Mouse (Mus musculus): Measurements from ENCODE around the gene Sectm1a. TPM values are rescaled to one million over a fixed set of nuclear protein-coding genes. Genes with fewer than 3 reads are reported as not detected.

Gene Sectm1a
- not detected in 2 replicates for polyA plus RNA-seq (2014; fragmentation: Nextera tagmentation; extraction: Ambion mirVana)

DNA sequence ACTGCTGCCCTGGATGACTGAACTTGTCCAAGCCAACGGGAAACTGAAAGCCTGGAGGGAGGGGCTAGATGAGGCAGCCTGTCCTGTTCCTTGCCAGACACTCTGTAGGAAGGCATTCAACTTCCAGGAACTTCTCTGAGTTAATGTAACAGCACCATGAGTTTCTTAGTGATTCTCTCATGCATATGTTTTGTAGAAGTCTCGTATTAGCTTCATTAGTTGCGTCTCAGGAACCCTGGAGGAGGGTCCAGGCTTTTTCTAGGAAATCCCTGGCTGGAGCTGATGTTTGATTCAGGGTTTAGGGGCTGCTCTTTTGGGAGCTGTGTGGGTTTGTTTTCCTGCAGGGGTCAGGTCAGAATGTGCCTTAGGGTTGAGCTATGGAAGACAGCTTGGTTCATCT is at the start of gene Sectm1a:
Sectm1a (minus strand) TSS at position 101 of the 400 bp plus-strand sequence.
- Histone ChIP-seq H3K9me3 (replicated peaks; ENCODE audit: control insufficient read depth, low read length) (no peaks in the 10 kb centered on the region), H3K27me3 (ENCODE audit: control insufficient read depth, insufficient read depth, low read length) (no peaks in the 10 kb centered on the region), H3K9ac (replicated peaks; ENCODE audit: low read length) (no peak within 1 kb of the TSS), H3K4me3 (ENCODE audit: low read depth, low read length) (no peak within 1 kb of the TSS), H3K36me3 (replicated peaks; ENCODE audit: control insufficient read depth, insufficient read depth, low read depth, low read length) (no peaks in the 10 kb centered on the region), H3K27ac (replicated peaks; ENCODE audit: low read depth, low read length) (no peak within 1 kb of the TSS), H3K4me1 (ENCODE audit: control insufficient read depth, insufficient read depth, low read length) (no peaks in the 10 kb centered on the region), H3K4me2 (ENCODE audit: low read depth, low read length) (no peak within 1 kb of the TSS)
- 66% methylated on average over 3 of the region's 3 CpGs for WGBS
- ATAC-seq (replicated peaks; ENCODE audit: insufficient number of reproducible peaks, low FRiP score, low TSS enrichment, low read depth): no peak
- DNase-seq (ENCODE audit: low spot score): no peak

DNA sequence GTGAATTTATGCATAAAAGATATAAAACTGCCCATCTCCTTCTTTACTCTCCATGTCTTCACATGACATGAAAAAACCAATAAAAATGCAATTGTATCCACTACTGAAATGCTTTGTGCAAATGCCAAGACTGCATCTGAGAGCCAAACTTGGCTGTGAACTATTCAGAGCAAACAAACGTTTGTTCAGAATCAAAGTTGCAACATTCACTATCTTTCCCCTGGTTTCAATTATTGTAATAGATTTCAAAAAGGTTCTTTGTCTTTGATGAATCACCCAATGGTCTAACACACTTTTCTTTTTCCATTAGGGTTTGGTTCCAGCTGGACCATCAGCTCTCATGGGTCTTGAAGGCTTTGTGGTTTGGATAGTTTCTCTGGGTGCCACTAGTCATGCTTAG is 48.6 kb upstream of the Sectm1a start:
- Histone ChIP-seq H3K4me2 (ENCODE audit: low read depth, low read length) (no peak overlapping the region), H3K9ac (replicated peaks; ENCODE audit: low read length) (no peak overlapping the region), H3K4me1 (ENCODE audit: control insufficient read depth, insufficient read depth, low read length) (no peaks in the 10 kb centered on the region), H3K9me3 (replicated peaks; ENCODE audit: control insufficient read depth, low read length) (no peaks in the 10 kb centered on the region), H3K27ac (replicated peaks; ENCODE audit: low read depth, low read length) (no peak overlapping the region), H3K36me3 (replicated peaks; ENCODE audit: control insufficient read depth, insufficient read depth, low read depth, low read length) (no peaks in the 10 kb centered on the region), H3K4me3 (ENCODE audit: low read depth, low read length) (no peak overlapping the region), H3K27me3 (ENCODE audit: control insufficient read depth, insufficient read depth, low read length) (no peaks in the 10 kb centered on the region)
- DNase-seq (ENCODE audit: low spot score): no peak
- no peak for ATAC-seq (replicated peaks; ENCODE audit: insufficient number of reproducible peaks, low FRiP score, low TSS enrichment, low read depth)
- WGBS: 62% methylated on average over 1 of the region's 1 CpGs

DNA sequence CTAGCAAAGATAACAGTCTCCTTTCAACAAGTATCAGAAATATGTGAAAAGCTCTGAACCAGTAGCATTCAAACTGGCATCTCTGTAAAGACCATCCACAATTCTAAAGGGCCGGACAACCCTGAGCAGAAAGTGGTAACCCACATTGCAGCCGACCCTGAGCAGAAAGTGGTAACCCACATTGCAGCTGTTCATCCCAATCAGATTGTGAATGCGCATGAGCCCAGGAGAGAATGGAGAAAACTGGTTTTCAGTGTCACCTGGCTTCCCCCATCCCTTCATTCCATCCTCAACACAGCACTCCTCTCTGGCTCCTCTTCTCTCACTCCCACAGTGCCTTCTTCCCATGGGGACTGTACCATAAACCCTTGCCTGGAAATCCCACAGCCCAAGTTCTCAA is 46.4 kb upstream of the Sectm1a start:
- H3K4me3 ChIP-seq (ENCODE audit: low read depth, low read length): no peak overlapping the region
- H3K4me1 ChIP-seq (ENCODE audit: control insufficient read depth, insufficient read depth, low read length): no peaks in the 10 kb centered on the region
- H3K27ac ChIP-seq (replicated peaks; ENCODE audit: low read depth, low read length): no peak overlapping the region
- H3K27me3 ChIP-seq (ENCODE audit: control insufficient read depth, insufficient read depth, low read length): no peaks in the 10 kb centered on the region
- WGBS: 85% methylated on average over 3 of the region's 3 CpGs
- DNase-seq (ENCODE audit: low spot score): no peak
- H3K36me3 ChIP-seq (replicated peaks; ENCODE audit: control insufficient read depth, insufficient read depth, low read depth, low read length): no peaks in the 10 kb centered on the region
- no peaks in the 10 kb centered on the region for H3K9me3 ChIP-seq (replicated peaks; ENCODE audit: control insufficient read depth, low read length)
- no peak overlapping the region for H3K9ac ChIP-seq (replicated peaks; ENCODE audit: low read length)
- no peak overlapping the region for H3K4me2 ChIP-seq (ENCODE audit: low read depth, low read length)
- no peak for ATAC-seq (replicated peaks; ENCODE audit: insufficient number of reproducible peaks, low FRiP score, low TSS enrichment, low read depth)

DNA sequence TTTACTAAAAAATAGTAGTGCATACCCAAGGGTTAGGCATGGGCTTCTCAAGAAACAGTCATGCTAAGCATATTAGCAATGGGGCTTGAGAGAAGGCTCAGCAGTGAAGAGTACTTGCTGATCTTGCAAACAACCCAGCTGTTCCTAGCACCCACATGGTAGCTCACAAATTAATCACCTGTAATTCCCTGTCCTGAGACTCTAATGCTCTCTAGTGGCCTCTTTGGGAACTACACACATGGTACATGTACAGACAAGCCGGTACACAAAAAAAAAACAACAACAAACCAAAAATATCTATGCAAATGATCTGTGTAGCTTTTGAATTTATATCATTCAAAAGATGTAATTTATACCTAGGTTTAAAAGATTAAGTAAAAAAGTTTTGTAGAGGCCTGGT is 45.4 kb upstream of the Sectm1a start:
- Histone ChIP-seq H3K9me3 (replicated peaks; ENCODE audit: control insufficient read depth, low read length) (no peaks in the 10 kb centered on the region), H3K4me1 (ENCODE audit: control insufficient read depth, insufficient read depth, low read length) (no peaks in the 10 kb centered on the region), H3K27ac (replicated peaks; ENCODE audit: low read depth, low read length) (no peak overlapping the region), H3K9ac (replicated peaks; ENCODE audit: low read length) (no peak overlapping the region), H3K4me2 (ENCODE audit: low read depth, low read length) (no peak overlapping the region), H3K36me3 (replicated peaks; ENCODE audit: control insufficient read depth, insufficient read depth, low read depth, low read length) (no peaks in the 10 kb centered on the region), H3K4me3 (ENCODE audit: low read depth, low read length) (no peak overlapping the region), H3K27me3 (ENCODE audit: control insufficient read depth, insufficient read depth, low read length) (no peaks in the 10 kb centered on the region)
- no peak for ATAC-seq (replicated peaks; ENCODE audit: insufficient number of reproducible peaks, low FRiP score, low TSS enrichment, low read depth)
- peak; percentile 21 for DNase-seq (ENCODE audit: low spot score)
- WGBS: 66% methylated on average over 1 of the region's 1 CpGs

DNA sequence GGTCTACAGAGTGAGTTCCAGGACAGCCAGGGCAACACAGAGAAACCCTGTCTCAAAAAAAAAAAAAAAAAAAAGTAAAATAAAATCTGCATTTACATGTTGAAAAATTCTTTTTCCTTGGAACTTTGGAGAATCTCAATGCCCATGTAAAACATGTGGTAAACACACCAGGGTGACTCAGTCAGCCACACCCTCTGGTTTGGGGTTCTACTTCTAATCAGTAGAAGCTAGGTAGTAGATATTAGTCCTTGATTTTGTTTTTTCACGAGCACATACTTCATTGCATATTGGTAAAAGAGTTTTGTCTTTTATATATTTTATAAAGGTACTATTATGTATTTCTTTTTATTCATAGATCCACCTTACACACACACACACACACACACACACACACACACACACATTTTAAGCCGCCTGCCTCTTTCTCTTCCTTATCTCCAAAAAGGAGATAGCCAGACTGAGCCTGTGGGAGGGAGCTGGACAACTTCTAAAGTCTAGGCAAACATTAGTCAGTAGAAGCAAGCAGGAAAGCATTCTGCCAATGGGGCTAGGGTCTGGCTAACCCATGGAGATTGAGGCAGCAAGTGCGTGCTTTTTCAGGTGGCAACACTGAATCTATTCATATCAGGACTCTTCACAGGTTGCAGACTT is 44.6 kb upstream of the Sectm1a start:
- no peak overlapping the region for H3K9ac ChIP-seq (replicated peaks; ENCODE audit: low read length)
- no peak overlapping the region for H3K4me2 ChIP-seq (ENCODE audit: low read depth, low read length)
- no peaks in the 10 kb centered on the region for H3K9me3 ChIP-seq (replicated peaks; ENCODE audit: control insufficient read depth, low read length)
- no peak overlapping the region for H3K27ac ChIP-seq (replicated peaks; ENCODE audit: low read depth, low read length)
- 89% methylated on average over 3 of the region's 3 CpGs for WGBS
- ATAC-seq (replicated peaks; ENCODE audit: insufficient number of reproducible peaks, low FRiP score, low TSS enrichment, low read depth) (no peak), DNase-seq (ENCODE audit: low spot score) (no peak)
- H3K36me3 ChIP-seq (replicated peaks; ENCODE audit: control insufficient read depth, insufficient read depth, low read depth, low read length): no peaks in the 10 kb centered on the region
- H3K4me3 ChIP-seq (ENCODE audit: low read depth, low read length): no peak overlapping the region
- no peaks in the 10 kb centered on the region for H3K4me1 ChIP-seq (ENCODE audit: control insufficient read depth, insufficient read depth, low read length)
- no peaks in the 10 kb centered on the region for H3K27me3 ChIP-seq (ENCODE audit: control insufficient read depth, insufficient read depth, low read length)

DNA sequence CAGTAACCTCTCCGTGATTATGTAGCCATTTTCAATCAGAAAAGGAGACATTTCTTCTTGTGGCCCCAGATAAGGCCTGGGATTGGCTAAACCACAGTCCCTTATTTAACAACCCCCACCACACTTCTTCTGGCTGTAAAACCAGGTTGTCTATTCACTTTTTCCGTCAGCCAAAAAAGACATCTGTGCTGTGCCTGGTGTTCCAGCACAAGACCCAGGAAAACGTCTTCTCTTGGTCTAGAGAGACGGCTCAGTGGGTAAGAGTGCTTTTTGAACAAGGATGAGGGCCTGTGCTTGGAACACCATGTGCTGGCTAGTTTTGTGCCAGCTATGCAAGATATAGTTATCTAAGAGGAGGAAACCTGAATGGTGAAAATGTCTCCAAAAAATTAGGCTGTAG is 42.4 kb upstream of the Sectm1a start:
- H3K4me1 ChIP-seq (ENCODE audit: control insufficient read depth, insufficient read depth, low read length): no peaks in the 10 kb centered on the region
- WGBS: 80% methylated on average over 4 of the region's 4 CpGs
- H3K9ac ChIP-seq (replicated peaks; ENCODE audit: low read length): no peak overlapping the region
- no peaks in the 10 kb centered on the region for H3K9me3 ChIP-seq (replicated peaks; ENCODE audit: control insufficient read depth, low read length)
- no peaks in the 10 kb centered on the region for H3K27me3 ChIP-seq (ENCODE audit: control insufficient read depth, insufficient read depth, low read length)
- H3K27ac ChIP-seq (replicated peaks; ENCODE audit: low read depth, low read length): no peak overlapping the region
- H3K4me3 ChIP-seq (ENCODE audit: low read depth, low read length): no peak overlapping the region
- H3K36me3 ChIP-seq (replicated peaks; ENCODE audit: control insufficient read depth, insufficient read depth, low read depth, low read length): no peaks in the 10 kb centered on the region
- ATAC-seq (replicated peaks; ENCODE audit: insufficient number of reproducible peaks, low FRiP score, low TSS enrichment, low read depth) (no peak), DNase-seq (ENCODE audit: low spot score) (no peak)
- no peak overlapping the region for H3K4me2 ChIP-seq (ENCODE audit: low read depth, low read length)

DNA sequence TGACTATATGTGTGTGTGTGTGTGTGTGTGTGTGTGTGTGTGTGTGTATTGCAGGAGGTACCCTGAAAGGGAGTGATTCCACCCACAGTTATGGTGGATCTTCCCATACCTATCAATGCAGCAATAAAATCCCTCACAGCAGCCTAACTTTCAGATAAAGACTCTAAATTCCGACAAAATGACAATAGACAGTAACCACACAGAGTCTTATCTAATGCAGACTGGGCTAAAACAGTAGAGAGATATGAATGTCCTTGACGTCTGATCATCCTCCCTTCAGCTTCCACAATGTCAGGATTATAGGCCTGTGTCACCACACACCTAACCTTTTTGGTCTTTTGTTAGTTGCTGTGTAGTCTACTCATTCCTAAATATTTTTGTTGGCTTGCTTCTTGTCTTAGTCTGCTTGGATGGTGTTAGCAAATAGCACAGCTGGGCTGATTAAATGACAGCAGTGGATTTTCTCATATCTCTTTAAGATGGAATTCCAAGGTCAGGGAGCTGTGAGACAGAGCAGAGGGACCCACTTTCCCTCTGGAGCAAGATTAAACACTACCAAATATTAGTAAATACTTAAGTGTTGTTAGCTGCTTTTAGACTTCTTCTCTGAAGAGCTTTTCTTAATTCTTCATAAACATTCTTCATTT is 41.1 kb upstream of the Sectm1a start:
- no peaks in the 10 kb centered on the region for H3K9me3 ChIP-seq (replicated peaks; ENCODE audit: control insufficient read depth, low read length)
- H3K36me3 ChIP-seq (replicated peaks; ENCODE audit: control insufficient read depth, insufficient read depth, low read depth, low read length): no peaks in the 10 kb centered on the region
- no peak overlapping the region for H3K4me2 ChIP-seq (ENCODE audit: low read depth, low read length)
- WGBS: 78% methylated on average over 2 of the region's 2 CpGs
- no peak for ATAC-seq (replicated peaks; ENCODE audit: insufficient number of reproducible peaks, low FRiP score, low TSS enrichment, low read depth)
- no peak overlapping the region for H3K9ac ChIP-seq (replicated peaks; ENCODE audit: low read length)
- no peak overlapping the region for H3K4me3 ChIP-seq (ENCODE audit: low read depth, low read length)
- H3K27ac ChIP-seq (replicated peaks; ENCODE audit: low read depth, low read length): no peak overlapping the region
- no peak for DNase-seq (ENCODE audit: low spot score)
- no peaks in the 10 kb centered on the region for H3K4me1 ChIP-seq (ENCODE audit: control insufficient read depth, insufficient read depth, low read length)
- H3K27me3 ChIP-seq (ENCODE audit: control insufficient read depth, insufficient read depth, low read length): no peaks in the 10 kb centered on the region

DNA sequence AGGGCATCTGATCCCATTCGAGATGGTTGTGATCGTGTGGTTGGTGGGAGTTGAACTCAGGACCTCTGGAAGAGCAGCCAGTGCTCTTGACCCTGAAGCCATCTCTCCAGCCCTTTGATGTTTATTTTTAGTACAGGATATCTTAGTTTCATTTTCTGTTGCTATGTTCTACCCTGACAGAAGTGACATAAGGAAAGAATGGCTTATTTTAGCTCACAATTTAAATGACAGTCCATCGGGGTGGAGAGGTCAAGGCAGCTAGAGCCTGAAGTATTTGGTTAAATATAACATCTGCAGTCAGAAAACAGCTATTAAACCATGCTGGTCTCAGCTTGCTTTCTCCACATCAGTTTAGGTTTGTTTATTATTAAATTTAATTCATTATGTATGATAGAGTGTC is 40.1 kb upstream of the Sectm1a start:
- DNase-seq (ENCODE audit: low spot score) (no peak), ATAC-seq (replicated peaks; ENCODE audit: insufficient number of reproducible peaks, low FRiP score, low TSS enrichment, low read depth) (no peak)
- no peak overlapping the region for H3K27ac ChIP-seq (replicated peaks; ENCODE audit: low read depth, low read length)
- H3K27me3 ChIP-seq (ENCODE audit: control insufficient read depth, insufficient read depth, low read length): no peaks in the 10 kb centered on the region
- no peak overlapping the region for H3K9ac ChIP-seq (replicated peaks; ENCODE audit: low read length)
- 80% methylated on average over 3 of the region's 3 CpGs for WGBS
- no peaks in the 10 kb centered on the region for H3K4me1 ChIP-seq (ENCODE audit: control insufficient read depth, insufficient read depth, low read length)
- no peak overlapping the region for H3K4me3 ChIP-seq (ENCODE audit: low read depth, low read length)
- H3K9me3 ChIP-seq (replicated peaks; ENCODE audit: control insufficient read depth, low read length): no peaks in the 10 kb centered on the region
- H3K36me3 ChIP-seq (replicated peaks; ENCODE audit: control insufficient read depth, insufficient read depth, low read depth, low read length): no peaks in the 10 kb centered on the region
- H3K4me2 ChIP-seq (ENCODE audit: low read depth, low read length): no peak overlapping the region
